Mouse (Mus musculus): Measurements from ENCODE around the gene Ppp1r13b.

DNA sequence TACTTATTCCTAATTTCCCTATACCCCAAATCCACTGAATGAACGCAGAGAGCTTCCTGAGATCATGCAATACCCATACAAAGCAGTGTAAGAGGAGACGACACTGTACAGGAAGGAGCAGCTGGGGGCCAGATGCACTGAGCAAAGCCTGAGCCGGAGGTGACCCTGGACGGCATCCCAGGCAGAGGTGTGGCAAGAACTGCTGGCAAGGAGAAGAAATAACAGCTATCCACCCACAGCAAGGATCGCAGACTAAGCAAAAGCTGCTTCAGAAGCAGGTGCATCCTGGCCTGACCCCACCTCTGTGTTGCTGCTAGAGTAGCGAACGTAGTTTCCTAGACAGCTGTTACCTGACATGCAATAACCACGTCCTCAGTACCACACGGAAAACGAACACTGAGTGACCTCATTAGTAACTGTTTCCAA, 54.9 kb downstream of the Ppp1r13b start:
- TF ChIP-seq CTCF (IDR thresholded peaks at IDR 0.05; ENCODE audit: low read depth), result no peak
- no peak for TF ChIP-seq EP300 (IDR thresholded peaks at IDR 0.05; ENCODE audit: low read depth)

Data from liver, embryonic 14.5 days (tissue).